Mouse (Mus musculus) hindbrain, embryonic 16.5 days (tissue): ENCODE data around the gene Zswim5. TPM values are rescaled to one million over a fixed set of nuclear protein-coding genes. Genes with fewer than 3 reads are reported as not detected.
"Not testable (repeated sequence)": the region's sequence is repeated elsewhere in the genome, so short reads cannot be mapped to it uniquely, and the experiment has no call there.

Experiments
- ATAC-seq: fragments of 200-750 bp; cut with Nextera tagmentation; 2 replicates; pipeline ENCODE4 v1.8.0; 2017; ENCODE audit warnings: moderate TSS enrichment, moderate library complexity
- H3K27ac ChIP-seq: fragments of 300-500 bp; sonication (generic); 2 replicates; pipeline ENCODE4 v1.5.1; 2014; ENCODE audit warnings: low read depth, mild to moderate bottlenecking, control low read depth, low read length, moderate library complexity
- H3K27me3 ChIP-seq: fragments of 300-500 bp; sonication (generic); replicated peaks from 2 replicates; pipeline ENCODE4 v1.6.1; 2014; ENCODE audit warnings: low read length; ENCODE audit not compliant: control insufficient read depth, insufficient read depth
- H3K36me3 ChIP-seq: fragments of 300-500 bp; sonication (generic); 2 replicates; pipeline ENCODE4 v1.6.1; 2014; ENCODE audit warnings: mild to moderate bottlenecking, low read length, moderate library complexity, mixed read lengths; ENCODE audit not compliant: control insufficient read depth, insufficient read depth
- H3K4me1 ChIP-seq: fragments of 300-500 bp; sonication (generic); 2 replicates; pipeline ENCODE4 v1.6.1; 2014; ENCODE audit warnings: low read depth, low read length; ENCODE audit not compliant: control insufficient read depth, insufficient read depth
- H3K4me2 ChIP-seq: fragments of 300-500 bp; sonication (generic); 2 replicates; pipeline ENCODE4 v1.6.1; 2014; ENCODE audit warnings: mild to moderate bottlenecking, low read length, control low read depth, moderate library complexity
- H3K4me3 ChIP-seq: fragments of 300-500 bp; sonication (generic); 2 replicates; pipeline ENCODE4 v1.5.1; 2014; ENCODE audit warnings: mild to moderate bottlenecking, low read length, control low read depth, moderate library complexity
- H3K9ac ChIP-seq: fragments of 300-500 bp; sonication (generic); 2 replicates; pipeline ENCODE4 v1.6.1; 2014; ENCODE audit warnings: low read depth, mild to moderate bottlenecking, control low read depth, low read length, moderate library complexity
- H3K9me3 ChIP-seq: fragments of 300-500 bp; sonication (generic); 2 replicates; pipeline ENCODE4 v1.6.1; 2014; ENCODE audit warnings: mild to moderate bottlenecking, low read length, moderate library complexity; ENCODE audit not compliant: control insufficient read depth
- WGBS: fragments of 180-500 bp; shearing (Covaris S2); extraction: QIAGEN DNeasy Blood & Tissue Kit; methylation state at CpG from one replicate; pipeline ENCODE4 v1.1.7; 2014; 5-methylcytosine and 5-hydroxymethylcytosine counted together
- polyA plus RNA-seq: library from polyadenylated mRNA; unstranded; fragments of >200 nt; fragmentation: Nextera tagmentation; extraction: Ambion mirVana; gene quantifications from 2 replicates; pipeline ENCODE4 v1.2.1, GENCODE M21; 2015

Gene Zswim5
- polyA plus RNA-seq, result 4.1 and 4.8 TPM in 2 replicates

DNA sequence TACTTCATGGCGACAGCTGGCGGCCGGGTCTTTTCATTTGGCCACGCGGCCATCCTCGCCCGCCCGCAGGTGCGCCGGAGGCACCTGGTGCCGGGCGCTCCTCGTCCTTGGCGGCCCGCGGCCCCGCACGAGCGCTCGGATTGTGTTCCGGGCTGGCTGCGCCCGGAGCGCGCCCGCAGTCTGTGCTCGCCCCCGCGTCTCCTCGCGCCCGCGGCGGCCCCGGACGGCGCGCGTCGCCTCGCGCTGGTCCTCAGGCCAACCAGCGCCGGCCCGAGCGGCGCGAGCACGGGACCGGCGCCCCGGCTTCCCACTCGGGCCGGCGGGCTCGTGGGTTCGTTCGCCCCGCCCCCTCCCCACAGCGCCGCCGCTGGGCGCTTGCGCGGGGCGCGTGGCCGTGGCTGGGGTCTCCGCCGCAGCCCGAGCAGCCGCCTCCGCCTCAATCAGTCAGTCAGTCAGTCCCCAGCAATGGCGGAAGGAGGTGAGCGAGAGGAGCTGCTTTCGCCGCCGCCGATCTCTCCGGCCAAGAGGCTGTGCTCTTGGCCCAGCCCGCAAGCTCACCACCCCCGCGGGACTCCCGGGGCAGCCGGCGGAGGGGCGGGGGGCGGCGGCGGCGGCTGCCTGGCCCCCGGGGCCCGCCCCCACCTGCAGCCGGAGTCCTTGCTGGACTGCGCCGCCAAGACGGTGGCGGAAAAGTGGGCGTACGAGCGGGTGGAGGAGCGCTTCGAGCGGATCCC is at the start of gene Zswim5:
Gene Zswim5, plus strand, starts transcription at position 382 of the 734 bp plus-strand sequence.
- Histone ChIP-seq H3K9ac (peak within 1 kb of the TSS; percentile 95), H3K4me1 (peaks cover 8% of the 10 kb centered on the region), H3K27me3 (no peaks in the 10 kb centered on the region), H3K4me2 (peak within 1 kb of the TSS; percentile 76), H3K9me3 (no peaks in the 10 kb centered on the region), H3K4me3 (peak within 1 kb of the TSS; percentile 86), H3K36me3 (no peaks in the 10 kb centered on the region), H3K27ac (peak within 1 kb of the TSS; percentile 97)
- WGBS, result under 1% methylated on average over 82 of the region's 104 CpGs
- ATAC-seq, result peak; percentile 97

DNA sequence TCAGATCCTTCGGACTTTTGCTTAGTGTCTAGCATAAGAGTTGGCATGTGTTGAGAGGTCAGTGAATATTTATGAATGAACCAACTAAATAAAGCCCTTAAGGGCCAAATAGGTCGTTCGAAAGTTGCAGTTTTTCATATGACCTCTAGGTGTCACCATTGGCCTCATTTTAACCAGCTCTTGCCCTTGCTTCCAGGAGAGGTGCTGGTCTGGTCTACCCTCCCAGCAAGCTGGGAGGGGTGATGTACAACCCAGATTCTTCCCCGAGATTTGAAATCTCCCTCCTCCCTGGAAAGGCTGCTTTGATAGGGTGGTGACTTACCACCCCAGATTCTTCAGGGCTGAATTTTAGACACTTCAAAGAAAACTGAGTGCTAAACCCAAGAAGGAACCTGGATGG is 49.4 kb upstream of the Zswim5 start:
- Histone ChIP-seq H3K9ac (peak overlapping the region; percentile 19; the same call in 1 of the 2 replicates), H3K27ac (no peak overlapping the region), H3K4me1 (peaks cover 11% of the 10 kb centered on the region), H3K9me3 (no peaks in the 10 kb centered on the region), H3K4me3 (no peak overlapping the region), H3K27me3 (no peaks in the 10 kb centered on the region), H3K36me3 (no peaks in the 10 kb centered on the region), H3K4me2 (no peak overlapping the region)
- WGBS, result 2% methylated on average over 4 of the region's 4 CpGs
- peak; percentile 36; the same call in 1 of the 2 replicates for ATAC-seq

DNA sequence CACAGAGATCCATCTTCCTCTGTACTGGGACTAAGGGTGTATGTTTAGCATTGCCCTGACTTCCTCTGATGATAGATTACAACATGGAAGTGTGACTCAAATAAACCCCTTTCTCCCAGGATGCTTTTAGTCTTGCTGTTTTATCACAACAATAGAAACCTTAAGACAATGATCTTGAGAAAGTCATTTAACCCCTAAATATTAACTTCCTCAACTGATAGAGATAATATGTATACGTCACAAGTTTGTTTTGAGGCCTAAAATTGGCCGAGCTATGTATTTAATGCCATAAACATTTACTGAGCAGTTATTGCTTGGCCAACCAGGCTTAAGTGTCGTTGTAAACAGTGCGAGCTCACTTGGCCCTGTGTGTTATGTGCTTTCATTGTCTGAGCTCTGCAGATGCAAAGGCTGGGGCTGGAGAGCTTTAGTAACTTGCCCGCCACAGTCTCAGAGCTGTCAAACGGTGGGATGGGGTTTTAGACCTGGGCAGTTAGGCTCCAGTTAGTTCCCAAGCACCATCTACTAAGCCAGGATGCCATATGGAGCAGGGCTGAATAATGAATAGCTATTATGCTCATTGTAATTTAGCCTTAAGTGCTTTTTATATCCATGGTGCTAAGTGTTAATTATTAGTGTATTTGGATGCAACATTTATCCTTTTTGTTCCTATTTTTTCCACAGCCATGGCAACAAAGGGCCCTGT is 47.7 kb upstream of the Zswim5 start:
- peak overlapping the region; percentile 36; the same call in 1 of the 2 replicates for H3K27ac ChIP-seq
- no peak for ATAC-seq
- no peaks in the 10 kb centered on the region for H3K9me3 ChIP-seq
- H3K27me3 ChIP-seq, result no peaks in the 10 kb centered on the region
- H3K4me2 ChIP-seq, result no peak overlapping the region
- H3K36me3 ChIP-seq, result no peaks in the 10 kb centered on the region
- H3K4me3 ChIP-seq, result no peak overlapping the region
- 25% methylated on average over 6 of the region's 6 CpGs for WGBS
- no peak overlapping the region for H3K9ac ChIP-seq
- peaks cover 11% of the 10 kb centered on the region for H3K4me1 ChIP-seq

DNA sequence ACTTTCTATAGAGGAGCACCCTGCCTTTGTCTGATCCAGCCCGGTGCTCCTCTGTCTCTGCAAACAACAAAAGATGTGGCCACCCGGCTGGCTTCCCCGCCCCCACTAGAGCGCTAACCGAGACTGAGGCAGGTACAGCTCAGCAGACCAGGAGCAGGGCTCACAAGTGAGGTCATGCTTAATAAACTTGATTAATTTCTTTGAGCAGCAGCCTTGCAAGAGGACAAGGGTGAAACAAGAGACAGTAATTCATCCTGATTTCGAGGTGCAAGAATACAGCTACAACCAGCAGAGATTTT is 47.2 kb upstream of the Zswim5 start:
- WGBS, result 7% methylated on average over 6 of the region's 6 CpGs
- no peak overlapping the region for H3K9ac ChIP-seq
- peaks cover 11% of the 10 kb centered on the region for H3K4me1 ChIP-seq
- no peak overlapping the region for H3K4me3 ChIP-seq
- no peaks in the 10 kb centered on the region for H3K36me3 ChIP-seq
- ATAC-seq, result peak; percentile 45
- no peaks in the 10 kb centered on the region for H3K27me3 ChIP-seq
- peak overlapping the region; percentile 36; the same call in 1 of the 2 replicates for H3K27ac ChIP-seq
- no peak overlapping the region for H3K4me2 ChIP-seq
- H3K9me3 ChIP-seq, result no peaks in the 10 kb centered on the region

DNA sequence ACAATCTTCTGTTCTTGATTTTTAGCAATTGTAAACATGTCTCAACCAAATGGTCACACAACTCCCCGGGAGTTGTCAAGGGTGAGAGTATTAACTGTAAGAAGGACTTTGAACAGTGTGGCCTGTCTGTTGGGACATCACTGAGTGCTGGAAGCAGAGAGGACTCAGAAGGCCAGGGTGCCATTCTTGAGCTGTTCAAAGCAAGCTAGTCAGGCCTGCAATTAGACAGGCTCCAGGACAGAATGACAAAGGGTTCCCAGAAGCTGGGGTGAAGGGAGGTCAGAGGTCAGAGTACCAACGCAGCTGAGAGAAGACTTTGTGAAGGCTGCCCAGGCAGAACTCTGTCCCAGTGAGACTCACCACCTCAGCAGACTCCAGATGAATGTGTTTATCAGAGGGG is 38.2 kb upstream of the Zswim5 start:
- Histone ChIP-seq H3K36me3 (no peaks in the 10 kb centered on the region), H3K27ac (no peak overlapping the region), H3K4me2 (no peak overlapping the region), H3K9me3 (no peaks in the 10 kb centered on the region), H3K9ac (no peak overlapping the region), H3K4me3 (no peak overlapping the region), H3K4me1 (no peaks in the 10 kb centered on the region), H3K27me3 (no peaks in the 10 kb centered on the region)
- ATAC-seq, result no peak
- WGBS, result 23% methylated on average over 2 of the region's 2 CpGs

DNA sequence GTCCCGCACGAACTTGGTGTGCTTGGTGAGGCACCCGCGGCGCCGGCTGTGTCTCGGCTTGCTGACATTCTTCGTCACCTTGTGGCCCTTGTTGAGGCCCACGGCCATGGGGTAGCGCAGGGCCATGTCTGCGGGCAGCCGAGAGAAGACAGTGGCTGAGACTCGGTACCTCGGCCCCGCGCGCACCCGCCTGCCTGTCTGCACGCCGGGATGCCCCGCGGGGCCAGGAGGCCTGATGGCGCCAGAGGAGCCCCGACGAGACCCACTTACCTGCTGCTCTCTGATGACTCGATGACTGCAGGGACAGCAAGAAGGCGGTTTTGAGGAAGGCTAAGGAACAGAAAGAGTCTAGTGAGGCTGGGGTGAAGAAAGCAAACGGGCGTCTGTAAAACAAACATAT is 37.1 kb upstream of the Zswim5 start:
- not testable (repeated sequence) for H3K4me1 ChIP-seq, H3K9ac ChIP-seq, H3K27me3 ChIP-seq, H3K4me3 ChIP-seq, H3K36me3 ChIP-seq, H3K9me3 ChIP-seq, H3K27ac ChIP-seq, ATAC-seq
- 37% methylated on average over 20 of the region's 29 CpGs for WGBS
- H3K4me2 ChIP-seq, result peak overlapping the region; percentile 19; the same call in 1 of the 2 replicates

DNA sequence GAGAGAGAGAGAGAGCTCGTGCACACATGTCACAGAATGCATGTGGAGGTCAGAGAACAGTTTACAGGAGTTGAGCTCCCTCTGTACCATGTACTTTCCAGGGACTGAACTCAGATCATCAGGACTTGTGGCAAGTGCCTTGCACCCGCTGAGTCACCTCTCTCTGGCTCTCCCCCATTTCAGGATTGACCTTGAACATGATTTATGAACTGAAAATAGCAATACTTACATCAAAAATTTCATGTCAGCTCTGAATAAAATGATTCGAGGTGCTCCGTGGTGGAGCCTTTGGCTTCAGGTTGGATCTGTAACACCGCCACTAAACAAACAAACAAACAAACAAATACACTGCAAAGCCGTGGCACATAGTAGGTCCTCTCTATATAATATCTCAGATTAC is 36.3 kb upstream of the Zswim5 start:
- Histone ChIP-seq H3K4me3 (no peak overlapping the region), H3K27me3 (no peaks in the 10 kb centered on the region), H3K9ac (no peak overlapping the region), H3K36me3 (no peaks in the 10 kb centered on the region), H3K4me1 (no peaks in the 10 kb centered on the region), H3K27ac (no peak overlapping the region), H3K4me2 (no peak overlapping the region), H3K9me3 (0 out of 2 replicates have a peak, but pooled peaks cover 2% of the 10 kb centered on the region)
- no peak for ATAC-seq
- 89% methylated on average over 6 of the region's 6 CpGs for WGBS

DNA sequence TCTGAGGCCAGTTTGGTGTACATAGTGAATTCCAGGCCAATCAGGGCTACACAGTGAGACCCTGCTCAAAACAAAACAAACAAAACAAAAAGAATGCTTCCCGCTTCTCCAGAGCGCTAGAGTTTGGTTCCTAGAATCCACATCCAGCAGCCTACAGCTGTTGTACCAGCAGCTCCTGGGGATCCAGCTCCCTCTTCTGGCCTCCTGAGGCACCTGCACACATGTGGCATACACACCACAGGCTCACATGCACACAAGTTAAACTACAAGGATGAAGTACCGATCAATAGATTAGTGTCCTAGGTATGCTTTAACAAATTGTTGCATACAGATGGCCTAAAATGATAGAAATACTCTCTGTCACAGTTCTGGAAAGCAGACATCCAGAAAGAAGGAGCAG is 32.9 kb upstream of the Zswim5 start:
- H3K27me3 ChIP-seq, result no peaks in the 10 kb centered on the region
- H3K4me2 ChIP-seq, result no peak overlapping the region
- no peak overlapping the region for H3K4me3 ChIP-seq
- no peak for ATAC-seq
- H3K27ac ChIP-seq, result no peak overlapping the region
- WGBS, result 97% methylated on average over 3 of the region's 3 CpGs
- H3K4me1 ChIP-seq, result no peaks in the 10 kb centered on the region
- no peak overlapping the region for H3K9ac ChIP-seq
- H3K36me3 ChIP-seq, result no peaks in the 10 kb centered on the region
- H3K9me3 ChIP-seq, result 0 out of 2 replicates have a peak, but pooled peaks cover 2% of the 10 kb centered on the region

DNA sequence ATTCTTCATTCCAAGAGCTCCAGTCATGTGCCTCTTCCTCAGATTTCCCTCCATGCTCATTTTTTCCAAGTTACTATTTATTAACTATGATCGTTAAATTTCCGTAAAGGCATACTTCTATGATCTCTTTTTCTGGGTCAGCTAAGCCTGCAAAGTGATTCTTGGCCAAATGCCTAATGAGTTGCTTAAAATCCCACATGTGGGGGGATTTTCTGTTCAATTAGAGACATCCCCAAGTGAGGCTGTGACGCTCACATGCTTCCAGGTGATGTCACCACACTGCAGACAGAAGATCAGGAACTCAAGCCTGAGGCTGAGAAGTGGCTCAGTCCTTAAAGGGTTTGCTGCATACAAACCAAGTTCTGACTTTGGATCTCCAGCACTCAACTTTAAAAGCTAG is 27.3 kb upstream of the Zswim5 start:
- Histone ChIP-seq H3K4me1 (no peaks in the 10 kb centered on the region), H3K4me3 (no peak overlapping the region), H3K9me3 (no peaks in the 10 kb centered on the region), H3K36me3 (no peaks in the 10 kb centered on the region), H3K27ac (no peak overlapping the region), H3K9ac (no peak overlapping the region), H3K4me2 (no peak overlapping the region), H3K27me3 (no peaks in the 10 kb centered on the region)
- ATAC-seq, result no peak
- 66% methylated on average over 3 of the region's 3 CpGs for WGBS
